Mouse (Mus musculus): ENCODE data around the gene Arid1a.

Gene Arid1a

DNA sequence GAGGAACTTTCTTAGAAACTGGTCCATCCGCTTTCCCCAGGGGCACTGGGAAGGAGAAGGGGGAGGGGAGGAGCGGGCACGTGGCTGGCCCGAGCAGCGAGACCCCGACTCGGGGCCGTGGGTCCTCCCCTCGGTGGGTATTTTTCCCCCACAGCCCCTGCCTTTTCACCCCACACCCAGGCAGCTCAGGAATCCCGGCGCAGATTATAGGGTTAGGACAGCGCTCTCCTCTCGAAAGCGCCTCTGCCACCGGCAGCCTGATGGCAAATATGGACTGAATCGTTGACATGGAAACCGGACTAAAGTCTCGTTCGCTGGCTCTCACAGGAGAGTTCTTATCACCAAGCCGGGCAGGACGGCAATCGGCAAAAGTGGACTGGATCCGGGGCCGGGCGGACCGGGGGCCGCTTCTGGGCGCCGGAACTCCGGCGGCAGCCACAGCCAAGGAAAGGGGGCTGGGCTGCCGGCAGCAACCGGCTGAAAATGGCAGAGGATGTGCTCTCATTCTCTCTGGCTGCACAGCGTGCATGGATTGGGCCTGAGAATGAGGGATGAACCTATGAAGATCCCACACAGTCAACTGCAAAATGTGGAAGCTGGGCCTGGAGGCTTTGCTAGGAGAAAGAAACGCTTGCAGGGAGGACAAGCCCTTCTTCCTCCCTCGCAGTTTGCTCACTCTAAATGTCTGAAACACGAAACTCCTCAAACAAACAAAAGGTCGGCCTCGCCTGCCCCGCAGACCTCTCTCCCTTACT, at the start of gene Arid1a:
TSS of gene Arid1a (minus strand) at position 256 of the 755 bp plus-strand sequence.
- peak; percentile 97 for DNase-seq

GRCm38 (mm10) chr4:133804401-133805263, 48.1 kb upstream of the Arid1a start:
- peak; percentile 76 for DNase-seq

- DNase-seq, result no peak
Measured at GRCm38 (mm10) chr4:133800589-133800988, 44.0 kb upstream of the Arid1a start.

DNA sequence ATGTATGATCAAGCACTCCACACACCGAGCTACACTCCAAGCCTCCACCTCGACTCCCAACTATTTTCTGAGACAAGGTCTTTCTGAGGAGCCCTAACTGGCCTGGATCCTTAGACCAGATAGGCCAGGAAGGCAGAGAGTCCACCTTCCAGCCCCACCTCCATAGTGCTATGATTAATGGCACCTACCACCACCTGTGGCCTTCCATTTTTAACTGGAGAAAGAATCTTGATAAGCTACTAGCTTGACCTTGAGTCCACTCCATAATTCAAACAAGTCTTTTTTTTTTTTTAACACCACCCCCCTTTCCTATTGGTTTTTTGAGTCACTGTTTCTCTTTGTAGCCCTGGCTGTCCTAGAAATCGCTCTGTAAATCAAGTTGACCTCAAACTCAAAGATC, 36.7 kb upstream of the Arid1a start:
- DNase-seq, result no peak

DNA sequence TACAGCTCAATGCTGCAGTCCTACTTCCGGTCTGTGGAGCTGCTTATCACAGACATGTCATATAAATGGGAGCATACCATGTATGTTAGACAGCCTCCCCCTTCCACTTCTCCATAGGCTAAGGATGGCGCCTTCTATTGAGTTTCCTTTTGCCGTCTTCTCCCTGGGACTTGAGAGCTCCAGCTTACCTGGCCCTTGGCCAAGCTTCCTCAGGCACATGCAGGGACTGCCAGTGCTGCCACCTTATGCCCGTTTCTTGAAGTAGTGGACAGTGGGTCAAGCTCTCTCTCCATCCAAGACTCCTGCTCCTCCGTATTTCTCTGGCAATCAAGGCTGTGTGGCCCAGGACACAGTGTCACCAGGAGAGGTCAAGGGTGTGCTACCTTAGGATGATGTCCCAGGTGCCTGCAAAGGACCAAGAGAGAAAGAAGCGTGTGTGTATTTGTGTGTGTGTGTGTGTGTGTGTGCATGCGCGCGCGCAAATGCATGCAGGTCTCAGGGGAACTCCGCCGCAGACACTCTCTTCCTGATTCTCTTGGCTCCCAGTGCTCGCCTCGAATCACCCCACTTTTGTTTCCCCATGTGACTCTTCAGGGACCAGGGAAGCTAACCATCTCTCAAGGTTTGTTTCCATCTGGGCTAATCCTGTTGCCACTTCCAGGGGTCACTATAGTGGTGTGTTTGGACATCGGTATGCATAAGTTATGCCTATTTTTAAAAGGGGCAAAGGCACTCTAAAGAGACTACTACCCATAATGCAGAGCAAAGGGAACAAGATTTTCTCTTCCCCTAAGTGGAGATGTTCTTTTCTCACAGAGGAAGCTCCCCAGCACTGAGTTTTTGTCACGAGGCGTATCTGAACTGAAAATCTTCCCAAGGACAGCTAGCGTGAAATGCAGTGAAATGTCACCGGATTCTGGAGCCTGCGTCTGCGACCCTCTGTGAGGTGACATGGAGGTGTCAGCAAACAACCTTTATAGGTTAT, 18.3 kb upstream of the Arid1a start:
- peak; percentile 98 for DNase-seq

DNA sequence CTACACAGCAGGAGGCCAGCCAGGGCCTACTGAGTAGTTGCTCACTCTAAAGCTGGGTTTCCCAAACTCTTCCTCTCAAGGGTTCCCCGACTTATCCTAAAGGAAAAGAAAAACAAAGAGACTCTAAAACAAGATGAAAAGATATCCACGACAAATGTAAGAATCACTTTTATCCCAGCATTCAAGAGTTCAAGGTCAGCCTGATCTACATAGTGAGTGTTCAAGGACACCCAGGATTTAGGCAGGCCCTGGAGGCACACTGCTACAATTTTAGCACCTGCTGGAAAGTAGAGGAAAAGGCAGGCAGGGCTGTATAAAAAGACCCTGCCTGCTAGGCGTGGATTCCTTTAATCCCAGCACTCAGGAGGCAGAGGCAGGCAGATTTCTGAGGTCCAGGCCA, 12.6 kb upstream of the Arid1a start:
- no peak for DNase-seq

DNA sequence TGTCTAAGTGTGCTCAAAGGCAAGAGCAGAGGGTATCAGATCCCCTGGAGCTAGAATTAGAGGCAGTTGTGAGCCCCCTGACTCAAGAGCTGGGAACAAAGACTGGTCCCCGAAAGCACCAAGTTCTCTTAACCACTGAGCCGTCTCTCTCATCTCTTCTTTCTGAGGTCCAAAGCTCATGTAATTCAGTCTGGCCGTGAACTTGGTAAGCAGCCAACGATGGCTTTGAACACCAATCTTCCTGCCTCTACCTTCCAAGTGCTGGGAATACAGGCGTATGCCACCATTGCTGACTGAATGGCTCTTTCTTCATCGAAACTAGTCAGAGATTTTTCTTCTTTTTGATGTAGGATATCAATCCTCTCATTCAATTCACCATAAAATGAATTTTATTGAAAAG, 6.5 kb upstream of the Arid1a start:
- no peak for DNase-seq

- no peak for DNase-seq
Measured at GRCm38 (mm10) chr4:133759659-133760058, 3.1 kb upstream of the Arid1a start.

DNA sequence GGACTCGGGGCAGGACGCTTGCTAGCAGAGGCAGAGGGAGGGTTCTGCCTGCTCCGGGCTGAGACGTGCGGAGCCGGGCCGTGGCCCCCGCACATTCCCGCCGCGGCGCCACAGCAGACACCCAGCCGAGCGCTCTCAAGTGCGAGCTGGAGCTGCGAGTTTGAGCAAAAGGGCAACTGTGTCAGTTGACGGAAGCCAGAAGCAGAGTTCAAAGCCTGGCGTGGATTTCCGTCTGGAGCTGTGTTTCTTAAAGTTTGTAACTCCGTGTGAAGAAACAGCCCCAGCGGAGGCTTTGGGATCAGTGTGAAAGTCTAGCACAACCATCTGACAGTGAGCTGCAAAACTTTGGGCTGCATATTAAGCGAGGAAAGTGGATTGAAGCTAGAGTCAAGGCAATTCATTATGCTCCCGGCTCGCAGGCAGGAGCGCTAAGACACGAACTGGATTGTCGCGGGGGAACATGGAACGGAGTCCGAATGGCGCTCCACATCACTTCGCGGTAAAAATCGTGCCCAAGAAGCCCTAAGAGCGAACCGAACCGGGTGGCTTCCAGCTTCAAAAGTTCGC, 783 bp upstream of the Arid1a start:
- peak; percentile 91 for DNase-seq

- DNase-seq, result no peak
Measured at GRCm38 (mm10) chr4:133755861-133756371, 653 bp downstream of the Arid1a start.

- DNase-seq, result no peak
Measured at GRCm38 (mm10) chr4:133754871-133755765, 1.5 kb downstream of the Arid1a start.

DNA sequence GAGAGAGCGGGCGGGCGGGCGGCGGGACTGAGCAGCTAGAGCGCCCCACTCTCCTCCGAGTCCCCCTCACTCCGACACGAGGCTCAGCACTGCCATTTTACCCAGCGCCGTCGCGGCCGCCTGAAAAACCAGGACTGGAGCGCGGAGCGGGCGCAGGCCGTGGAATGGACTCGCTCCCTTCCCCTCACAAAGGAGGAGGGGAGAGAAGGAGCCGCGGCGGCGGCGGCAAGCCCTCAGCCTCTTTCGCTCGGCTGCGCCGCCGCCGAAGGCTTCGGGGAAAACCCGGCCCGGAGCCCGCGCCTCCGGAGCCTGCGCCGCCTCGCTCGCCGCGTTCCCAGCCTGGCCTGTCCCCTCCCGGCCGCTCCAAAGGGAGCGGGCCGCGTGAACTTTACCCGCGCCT, 2.3 kb downstream of the Arid1a start:
- DNase-seq, result peak; percentile 99

DNA sequence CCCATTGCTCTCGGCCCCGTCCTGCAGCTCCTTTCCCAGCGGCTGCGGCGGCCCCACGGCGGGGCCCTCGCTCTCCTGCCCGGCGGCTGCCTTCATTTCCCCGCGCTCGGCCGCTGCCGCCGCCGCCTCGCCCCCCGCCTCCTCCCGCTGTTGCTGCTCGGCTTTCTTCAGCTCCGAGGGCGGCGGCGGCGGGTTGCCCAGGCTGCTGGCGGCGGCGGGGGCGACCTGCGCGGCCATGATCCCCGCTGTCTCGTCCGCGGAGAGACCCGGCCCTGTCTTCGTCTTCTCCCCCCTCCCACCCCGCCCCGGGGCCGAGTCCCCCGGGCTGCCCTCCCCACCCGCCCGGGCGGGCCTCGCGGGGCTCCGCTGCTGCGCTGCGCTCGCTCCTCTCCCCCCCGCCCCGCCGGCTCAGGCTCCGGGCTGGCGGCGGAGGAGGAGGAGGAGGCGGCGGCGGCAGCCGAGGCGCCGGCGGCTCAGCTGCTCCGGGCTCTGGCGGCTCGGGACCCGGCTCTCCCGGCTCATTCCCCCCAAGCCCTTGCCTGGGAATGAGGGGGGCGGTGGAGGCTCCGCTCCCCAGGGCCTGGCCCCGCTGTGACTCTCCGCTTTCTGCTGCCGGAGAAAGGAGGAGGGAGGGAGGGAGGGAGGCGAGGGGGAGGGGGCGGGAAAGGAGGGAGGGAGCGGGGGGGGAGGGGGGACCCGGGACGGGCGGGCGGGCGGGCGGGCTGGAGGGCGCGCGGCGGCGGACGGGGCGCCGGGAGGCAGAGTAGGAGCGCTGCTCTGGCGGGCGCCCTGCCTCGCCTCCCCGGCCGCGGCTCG, 3.0 kb downstream of the Arid1a start:
- peak; percentile 52 for DNase-seq

GRCm38 (mm10) chr4:133752449-133753374, 3.9 kb downstream of the Arid1a start:
- DNase-seq, result no peak

DNA sequence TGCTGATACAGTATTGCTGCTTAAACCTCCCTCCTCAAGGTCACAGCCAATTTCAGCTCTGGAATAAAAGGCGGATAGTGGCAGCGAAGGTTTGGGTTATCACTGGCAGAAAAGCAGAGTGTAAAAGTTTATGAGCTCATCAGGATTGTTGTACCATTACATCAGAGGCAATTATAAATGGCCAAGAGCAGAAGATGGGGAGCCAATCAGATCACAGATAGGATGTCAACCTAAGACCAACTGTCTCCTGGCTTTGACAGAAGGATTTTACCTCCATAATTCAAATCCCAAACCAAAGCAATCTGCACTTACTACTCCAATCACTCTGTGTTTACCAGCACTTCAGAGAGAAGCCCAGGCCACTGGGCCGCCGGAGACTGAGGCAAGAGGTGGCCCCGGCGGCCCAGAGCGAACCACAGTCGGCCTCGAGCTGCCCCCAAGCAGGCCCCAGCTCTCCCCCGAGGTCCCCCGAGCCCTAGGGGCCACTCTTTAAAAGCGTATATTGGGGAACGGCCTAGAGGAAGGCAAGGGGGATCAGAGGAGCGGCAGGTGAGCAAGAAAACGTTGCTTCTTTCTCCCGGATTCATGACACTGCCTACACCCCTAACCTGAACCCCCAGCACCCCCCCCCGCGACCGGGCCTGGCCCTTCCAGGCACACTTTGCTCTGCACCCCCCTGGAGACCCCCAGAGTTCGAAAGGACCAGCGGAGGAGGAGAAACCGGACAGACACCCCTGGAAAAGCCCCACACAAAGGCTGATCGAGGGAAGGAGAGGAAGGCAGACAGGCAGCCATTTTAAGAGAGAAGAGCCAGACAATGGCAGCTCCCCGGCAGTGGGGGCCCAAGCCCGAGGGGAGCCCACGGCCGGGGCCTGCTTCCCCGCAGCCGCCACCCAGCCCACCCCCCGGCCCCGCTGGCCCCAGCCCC, 4.8 kb downstream of the Arid1a start:
- peak; percentile 74 for DNase-seq

GRCm38 (mm10) chr4:133750184-133750775, 6.3 kb downstream of the Arid1a start:
- DNase-seq, result no peak

DNA sequence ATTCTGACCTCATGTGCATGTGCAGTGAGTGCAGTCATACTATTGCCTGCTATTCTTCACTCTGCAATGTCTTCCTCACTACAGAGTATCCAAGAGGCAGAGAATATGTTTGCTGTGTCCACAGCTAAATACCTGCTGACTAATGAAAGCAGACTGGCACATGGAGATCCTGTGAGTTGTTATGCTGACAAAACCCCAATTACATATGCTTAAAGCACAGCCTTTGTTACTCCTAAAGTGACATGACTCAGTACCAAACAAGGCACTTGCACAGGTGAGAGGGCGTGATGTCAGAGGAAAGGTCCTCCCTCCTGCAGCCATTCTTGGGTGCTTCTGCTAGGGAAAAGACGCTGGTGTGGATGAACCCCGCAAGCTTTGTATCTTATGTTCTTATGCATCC, 21.3 kb downstream of the Arid1a start:
- DNase-seq, result no peak

Measured in lung, postnatal 36 days (tissue).